Mouse (Mus musculus) left cerebral cortex, adult 8-10 months (tissue): Measurements from ENCODE around the gene Rpl31. TPM values are rescaled to one million over a fixed set of nuclear protein-coding genes. Genes with fewer than 3 reads are reported as not detected.
A peak's percentile ranks its signal among the peaks of the same experiment; 100 is the strongest.

ENCODE experiments used
- DNase-seq, 2 experiments: peaks; one replicate each; pipeline ENCODE4 v3.0.0; 2022; ENCODE audit warnings: low spot score in 2 of 2
- total RNA-seq, 4 experiments: library from RNA; stranded (reverse); gene quantifications; 2 replicates each; pipeline ENCODE4 v1.2.4; 2022

Rpl31 gene
- total RNA-seq, 4 experiments from 2014 or later: 546 to 598 (median 563) TPM

DNA sequence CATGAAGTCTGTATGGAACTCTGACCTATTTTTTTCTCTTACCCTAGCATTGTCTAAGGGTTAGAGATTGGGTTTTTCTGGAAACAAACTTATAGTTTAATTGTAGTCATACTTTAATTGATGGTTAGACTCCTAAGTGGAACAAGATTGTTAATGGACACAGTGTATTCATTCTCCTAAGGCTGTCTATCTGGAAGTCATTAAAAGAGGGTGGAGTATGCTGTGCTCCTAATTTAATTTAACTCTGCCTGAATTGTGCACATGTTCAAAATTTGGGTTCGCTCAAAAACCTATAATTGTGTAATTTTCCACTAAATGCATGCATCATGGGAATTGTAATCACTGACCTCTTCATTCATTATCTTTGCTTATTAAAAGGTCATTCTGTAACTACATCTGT lies 2.1 kb upstream of the Rpl31 start:
- DNase-seq: no peak

DNA sequence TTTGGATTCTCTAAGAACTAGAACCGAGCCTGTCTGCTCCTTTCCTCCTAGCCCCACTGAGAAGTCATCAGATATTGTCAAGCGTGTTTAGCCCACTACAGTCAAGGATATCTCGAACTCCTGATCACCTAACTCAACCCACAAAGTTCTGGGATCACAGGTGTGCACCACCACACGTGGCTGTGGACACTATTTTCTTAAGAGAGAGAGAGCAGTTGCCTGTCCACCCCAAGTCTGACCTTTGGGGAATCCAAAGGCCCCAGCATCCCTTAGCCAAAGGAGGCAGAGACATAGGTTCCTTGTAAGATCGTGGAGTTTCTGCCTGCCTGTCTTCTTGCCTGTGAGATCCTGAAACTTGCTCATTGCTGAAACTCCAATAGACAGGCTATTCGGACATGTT lies 597 bp upstream of the Rpl31 start:
- no peak for DNase-seq

DNA sequence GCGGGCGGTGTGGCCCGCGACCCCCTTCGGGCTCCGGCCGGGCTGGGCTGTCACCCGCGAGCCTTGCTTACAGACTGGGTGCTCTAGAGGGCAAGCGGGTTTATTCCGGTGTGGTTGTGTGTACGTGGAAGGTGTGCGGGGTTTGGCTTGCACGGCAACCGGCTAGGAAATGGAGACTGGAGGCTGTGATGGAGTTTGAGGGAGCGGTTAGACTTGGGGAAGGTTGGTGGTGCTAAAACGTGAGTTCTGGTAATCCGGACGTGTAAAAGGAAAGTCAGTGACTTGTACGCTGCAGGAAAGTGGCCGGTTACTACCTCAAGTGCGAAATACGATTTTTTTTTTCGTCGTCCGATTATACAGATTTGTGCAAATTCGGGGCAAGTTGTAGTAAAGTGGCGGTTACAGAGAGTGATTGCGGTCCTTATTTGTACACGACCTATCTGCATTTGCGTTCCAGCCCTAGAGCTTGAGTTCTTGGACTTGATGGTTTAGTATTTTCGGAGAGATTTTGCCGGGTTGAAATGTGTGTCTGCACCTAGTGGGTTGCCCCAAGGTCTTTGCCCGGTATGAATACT lies 712 bp downstream of the Rpl31 start:
- no peak for DNase-seq

DNA sequence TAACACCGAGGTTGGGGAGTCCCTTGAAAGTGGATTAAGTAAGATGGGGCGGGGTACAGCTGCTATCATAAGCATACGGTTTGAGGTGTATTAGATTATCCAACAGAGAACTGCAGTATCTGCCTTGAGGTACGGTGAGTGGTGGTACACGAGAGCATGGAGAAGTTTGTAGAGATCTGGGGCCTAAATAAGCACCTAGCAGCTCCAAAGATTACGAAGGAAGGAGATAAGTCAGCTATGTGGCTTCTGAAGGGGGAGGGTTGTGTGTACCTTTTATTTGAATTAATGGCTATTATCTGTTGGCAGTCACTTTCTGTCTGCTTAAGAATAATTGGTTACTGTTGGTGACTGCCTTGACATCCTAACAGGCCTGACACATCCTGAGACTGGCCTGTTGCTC lies 2.8 kb downstream of the Rpl31 start:
- DNase-seq: no peak

DNA sequence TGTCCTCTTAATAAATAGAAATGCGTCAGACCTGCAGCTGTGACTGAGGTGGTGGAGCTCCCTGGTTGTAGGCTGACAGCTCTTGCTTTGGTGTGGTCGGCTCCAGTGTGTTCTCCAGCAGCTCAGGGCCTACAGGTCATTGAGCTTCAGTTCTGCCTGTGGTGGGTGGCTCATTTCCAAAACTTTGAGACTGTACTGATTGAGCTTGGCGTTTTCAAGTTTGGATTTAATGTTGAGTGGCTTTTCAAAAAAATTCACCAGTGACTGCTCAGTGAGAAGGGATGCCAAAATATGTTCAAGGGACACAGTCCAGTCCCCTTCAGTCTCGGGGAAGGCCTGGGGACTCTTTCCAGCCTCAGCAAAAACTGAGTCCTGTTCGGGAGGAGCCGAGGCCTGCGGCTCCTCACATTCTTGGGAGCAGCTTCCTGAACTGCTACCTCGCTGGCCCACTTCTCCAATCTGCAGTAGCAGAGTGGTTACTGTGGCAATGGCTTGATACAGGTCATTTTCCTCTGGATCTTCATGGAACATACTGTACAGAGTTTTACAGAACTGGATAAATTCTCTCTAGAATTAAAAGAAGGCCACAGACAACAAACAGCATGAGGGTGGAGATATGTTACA lies 4.7 kb downstream of the Rpl31 start:
- DNase-seq: no peak

DNA sequence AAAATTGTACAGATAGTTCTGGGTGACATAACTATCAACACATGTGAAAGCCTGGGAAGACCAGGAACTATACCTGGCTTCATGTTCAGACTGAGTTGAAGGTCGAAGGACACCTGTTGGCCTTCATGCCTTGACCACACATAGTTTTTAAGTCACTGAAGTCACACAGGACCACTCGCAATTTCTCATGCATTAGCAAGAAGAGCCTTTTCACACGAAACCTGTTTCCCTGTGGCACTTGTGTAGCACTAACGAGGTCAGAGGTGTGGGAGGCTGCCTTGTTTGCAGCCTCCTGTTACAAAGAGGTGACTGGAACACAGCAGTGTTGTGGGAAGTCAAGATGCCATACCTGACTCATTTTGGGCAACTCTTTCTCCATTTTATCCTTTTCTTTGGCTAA lies 5.7 kb downstream of the Rpl31 start:
- no peak for DNase-seq

DNA sequence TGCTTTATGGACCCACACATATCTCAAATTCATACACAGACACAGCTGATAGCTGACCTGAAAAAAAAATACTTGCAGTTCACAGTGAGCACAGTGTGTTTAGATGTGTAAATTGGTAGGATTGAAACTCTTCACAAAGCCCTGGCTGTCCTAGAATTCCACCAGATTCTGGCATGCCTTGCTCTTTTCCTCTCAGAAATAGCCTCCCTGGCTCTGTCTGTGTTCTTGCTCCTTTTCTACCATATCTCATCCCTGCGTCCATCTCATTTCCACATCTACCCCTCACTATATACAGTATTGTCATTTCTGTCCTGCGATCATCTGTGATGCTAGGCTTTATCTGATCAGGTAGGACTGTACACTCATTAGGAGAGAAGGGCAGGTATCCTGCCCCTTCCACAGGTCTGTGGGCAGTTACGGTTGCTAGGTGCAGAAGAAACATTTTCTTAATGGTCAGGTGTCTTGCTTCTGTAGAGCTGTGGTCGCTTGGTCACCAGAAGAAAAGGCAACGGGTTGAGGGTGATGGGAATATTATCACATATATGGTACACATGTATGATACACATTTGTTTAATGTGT lies 6.7 kb downstream of the Rpl31 start:
- DNase-seq: no peak

DNA sequence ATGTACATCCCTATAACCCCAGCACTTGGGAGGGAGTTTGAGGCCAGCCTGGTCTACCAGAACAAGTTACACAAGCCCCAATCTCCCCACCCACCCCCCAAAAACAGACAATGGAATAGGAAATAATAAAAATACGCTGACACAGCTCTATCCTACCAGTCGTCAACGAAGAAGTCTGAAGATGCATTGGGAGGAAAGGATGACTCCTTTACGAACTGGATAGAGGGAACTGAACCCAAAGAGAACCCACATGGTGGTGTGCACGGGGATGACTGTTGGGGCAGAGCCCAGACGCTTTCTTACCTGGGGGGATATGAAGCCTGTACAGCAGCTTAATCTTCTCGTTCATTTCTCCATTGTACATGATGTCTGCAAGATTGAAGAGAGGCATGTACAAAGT lies 8.5 kb downstream of the Rpl31 start:
- no peak for DNase-seq

DNA sequence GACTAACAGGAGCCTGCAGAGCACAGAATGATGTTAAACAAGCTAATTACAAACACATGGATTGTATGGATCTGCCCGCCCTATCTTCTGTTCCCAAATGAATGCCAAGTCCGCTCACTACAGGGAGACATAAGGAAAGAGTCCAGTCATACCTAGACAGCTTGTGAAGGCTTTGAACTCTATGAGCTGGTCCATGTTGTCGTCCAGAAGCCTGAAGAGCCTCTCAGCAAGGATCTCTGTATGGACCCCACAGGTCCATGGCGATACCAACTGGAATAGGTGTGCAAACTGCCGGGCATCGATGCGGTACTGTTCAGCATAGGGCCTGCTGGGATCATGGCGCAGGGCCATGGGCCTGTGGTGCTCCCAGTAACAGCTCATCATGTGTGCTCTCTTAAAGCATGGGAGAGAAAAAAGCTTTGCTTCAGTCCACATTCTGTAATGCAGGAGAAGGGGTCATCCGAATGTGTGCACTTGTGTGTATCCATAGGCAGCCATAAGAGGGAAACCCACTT lies 9.1 kb downstream of the Rpl31 start:
- DNase-seq: no peak

DNA sequence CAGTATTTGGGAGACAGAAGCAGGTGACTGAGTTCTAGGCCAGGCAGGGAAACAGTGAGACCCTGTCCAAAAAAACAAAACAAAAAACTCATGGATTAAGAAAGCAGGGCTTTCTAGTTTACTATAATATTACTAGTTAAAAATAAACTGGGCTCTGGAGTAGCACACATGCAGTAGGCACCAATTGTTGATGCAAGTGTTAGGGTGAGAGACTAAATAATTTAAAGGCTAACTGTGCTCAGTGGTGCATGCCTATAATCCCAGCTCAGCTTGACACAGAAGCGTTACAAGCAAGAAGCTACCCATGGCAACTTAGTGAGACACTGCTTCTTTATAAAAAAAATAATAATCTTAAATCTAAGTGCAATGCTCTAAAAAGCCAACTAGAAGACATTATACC lies 10.9 kb downstream of the Rpl31 start:
- no peak for DNase-seq

DNA sequence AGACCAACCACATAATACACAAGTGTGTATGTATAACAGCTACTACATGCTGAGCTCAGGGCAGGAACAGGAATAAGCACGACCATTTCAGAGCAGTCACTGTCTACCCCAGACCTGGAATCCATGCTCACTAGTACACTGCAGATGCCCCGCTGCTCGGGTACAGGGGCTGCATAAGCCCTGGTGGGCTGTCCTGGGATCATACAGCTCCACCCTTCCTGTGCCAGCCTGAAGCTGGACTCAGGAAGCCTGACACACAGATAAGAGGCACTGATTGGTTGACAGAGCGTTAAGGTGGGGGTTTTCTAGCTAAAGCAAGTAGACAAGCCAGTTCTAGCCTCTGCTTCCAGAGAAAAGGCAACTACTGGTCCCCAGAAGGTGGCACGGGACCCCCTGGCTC lies 11.4 kb downstream of the Rpl31 start:
- DNase-seq: no peak

DNA sequence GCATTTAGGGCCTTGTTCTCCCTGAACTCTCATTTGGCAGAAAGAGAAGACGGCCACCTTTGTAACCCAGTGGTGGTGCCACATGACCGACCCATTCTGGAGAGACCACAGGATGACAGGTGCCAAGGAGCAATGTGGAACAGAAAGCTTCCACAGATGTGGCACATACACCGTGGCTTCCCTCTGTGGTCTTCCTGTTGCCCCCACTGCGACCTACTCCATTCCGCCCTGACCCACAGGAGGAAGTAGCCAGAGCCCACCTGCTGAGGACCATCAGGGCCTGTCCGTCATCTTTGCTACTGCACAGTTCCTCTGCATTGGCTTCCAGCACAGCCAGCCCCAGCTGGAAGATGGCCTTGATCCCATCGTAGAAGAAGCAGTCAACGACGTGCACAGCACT lies 13.4 kb downstream of the Rpl31 start:
- no peak for DNase-seq

DNA sequence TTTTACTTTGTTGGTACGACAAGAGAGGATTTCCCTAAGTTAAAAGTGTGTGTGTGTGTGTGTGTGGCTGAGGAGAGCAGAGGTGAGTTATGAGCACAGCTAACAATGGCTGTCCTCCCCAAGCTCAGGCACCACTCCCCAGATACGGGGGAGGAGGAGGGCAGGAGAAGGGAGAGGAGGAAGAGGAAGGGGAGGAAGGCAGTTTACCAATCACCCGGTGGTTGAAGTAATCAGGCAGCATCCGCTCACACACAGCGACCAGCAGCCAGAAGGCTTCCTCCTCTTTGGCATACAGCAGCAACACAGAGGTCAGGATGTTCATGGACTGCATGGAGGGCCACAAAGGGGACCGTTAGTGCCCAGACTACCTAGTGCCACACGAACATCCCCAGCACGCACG lies 17.3 kb downstream of the Rpl31 start:
- DNase-seq: no peak

DNA sequence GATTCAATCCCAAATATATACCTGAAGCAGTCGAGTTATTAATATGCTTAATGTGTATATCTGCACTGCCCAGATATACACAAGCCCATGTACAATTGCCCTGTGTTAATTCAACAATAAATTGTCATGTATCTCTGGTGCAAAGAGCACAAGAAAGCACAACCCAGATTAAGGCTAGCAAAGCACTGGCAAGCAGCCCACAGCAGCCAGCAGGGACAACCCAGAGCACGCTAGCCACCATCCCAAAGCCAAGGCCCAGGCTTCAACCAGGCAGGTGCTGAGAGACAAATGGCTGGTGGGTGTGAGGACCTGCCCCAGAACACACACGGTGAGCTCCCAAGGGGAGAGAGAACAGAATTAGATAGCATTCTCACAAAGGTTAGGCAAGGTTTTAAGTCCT lies 18.8 kb downstream of the Rpl31 start:
- no peak for DNase-seq

DNA sequence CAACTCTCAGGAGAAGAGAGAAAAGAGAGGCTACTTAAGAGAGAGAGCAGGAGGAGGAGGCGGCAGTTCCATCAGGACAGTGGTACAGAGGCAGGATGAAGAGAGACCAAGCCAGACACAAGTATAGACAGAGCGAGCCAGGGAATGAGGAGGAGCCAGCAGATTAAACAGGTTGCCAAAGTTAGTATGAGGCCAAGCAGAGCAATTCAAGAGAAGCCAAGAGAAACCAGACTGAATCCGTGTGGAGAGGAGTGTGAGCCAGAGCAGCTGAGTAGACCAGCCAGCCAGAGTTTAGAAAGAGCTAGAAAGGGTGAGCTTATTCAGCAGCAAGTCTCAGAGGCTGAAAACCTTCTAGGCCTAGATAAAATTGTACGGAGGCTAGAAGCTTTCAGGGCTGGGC lies 19.9 kb downstream of the Rpl31 start:
- no peak for DNase-seq

DNA sequence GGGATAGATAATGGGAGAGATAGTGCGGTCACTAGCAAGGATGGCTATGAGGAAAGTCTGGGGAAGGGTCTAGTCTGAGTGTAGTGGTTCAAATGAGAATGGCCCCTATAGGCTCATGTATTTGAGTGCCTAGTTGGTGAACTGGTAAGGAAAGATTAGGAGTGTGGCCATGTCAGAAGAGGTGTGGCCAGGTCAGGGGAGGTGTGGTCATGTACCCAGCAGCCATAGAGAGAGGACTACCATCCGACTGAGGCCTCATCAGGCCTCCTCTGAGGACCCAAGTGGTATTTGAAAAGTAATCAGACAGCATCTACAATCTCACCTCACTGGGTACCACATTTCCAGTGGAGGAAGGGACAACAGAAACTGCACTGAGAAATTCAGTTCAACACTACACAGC lies 20.5 kb downstream of the Rpl31 start:
- no peak for DNase-seq

DNA sequence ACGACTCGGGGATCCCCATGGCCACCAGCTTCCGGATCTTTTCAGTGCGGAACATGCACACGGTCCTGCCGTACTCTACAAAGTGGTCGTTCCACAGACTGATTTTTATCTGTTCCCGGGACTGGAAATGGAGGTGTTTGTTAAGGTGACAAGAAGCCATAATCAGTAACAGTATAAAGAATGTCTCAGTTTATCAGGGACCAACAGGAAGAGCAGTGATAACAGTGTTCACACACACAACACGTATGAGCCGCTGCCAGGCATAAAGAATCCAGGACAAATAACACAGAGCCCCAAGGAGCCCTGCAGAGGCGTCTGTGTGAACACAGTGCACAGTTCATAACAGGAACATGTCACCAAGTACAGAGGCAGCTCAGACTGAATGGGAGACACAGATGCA lies 21.7 kb downstream of the Rpl31 start:
- no peak for DNase-seq

DNA sequence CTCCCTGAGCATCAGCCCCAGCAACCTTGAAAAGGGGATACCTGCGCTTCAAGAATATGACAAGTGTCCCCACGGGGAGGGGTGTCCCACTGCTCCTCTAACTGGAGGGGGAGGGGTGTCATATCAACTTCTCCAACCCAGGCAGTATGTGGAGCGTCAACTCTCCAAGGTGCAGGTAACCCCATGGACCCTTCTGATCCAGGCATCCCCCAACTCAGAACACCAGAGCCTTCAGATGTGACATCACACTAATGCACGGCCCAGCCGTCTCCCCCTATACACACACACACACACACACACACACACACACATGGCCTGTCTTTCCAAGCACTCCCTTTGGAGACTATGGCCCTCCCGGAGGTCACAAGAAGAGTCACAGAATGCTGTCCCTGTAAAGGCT lies 24.0 kb downstream of the Rpl31 start:
- no peak for DNase-seq

DNA sequence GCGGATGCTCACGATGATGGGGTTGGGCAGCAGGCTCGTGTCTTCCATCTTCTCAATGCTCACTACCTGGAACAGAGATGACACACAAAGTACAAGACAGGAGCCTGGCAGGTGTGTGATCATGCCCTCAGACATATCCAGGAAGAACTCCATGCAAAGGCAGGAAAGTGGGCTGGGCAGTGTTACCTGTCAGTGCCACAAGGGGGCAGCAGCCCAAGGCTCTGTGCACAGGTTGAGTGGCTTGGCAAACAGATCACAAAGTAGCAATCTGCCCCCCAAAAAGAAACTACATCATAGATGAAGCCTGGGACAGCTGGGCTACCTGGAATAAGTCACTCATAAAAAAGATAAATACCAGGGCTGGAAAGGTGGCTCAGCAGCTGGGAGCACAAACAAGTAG lies 24.5 kb downstream of the Rpl31 start:
- DNase-seq: peak; percentile 41 to 84

DNA sequence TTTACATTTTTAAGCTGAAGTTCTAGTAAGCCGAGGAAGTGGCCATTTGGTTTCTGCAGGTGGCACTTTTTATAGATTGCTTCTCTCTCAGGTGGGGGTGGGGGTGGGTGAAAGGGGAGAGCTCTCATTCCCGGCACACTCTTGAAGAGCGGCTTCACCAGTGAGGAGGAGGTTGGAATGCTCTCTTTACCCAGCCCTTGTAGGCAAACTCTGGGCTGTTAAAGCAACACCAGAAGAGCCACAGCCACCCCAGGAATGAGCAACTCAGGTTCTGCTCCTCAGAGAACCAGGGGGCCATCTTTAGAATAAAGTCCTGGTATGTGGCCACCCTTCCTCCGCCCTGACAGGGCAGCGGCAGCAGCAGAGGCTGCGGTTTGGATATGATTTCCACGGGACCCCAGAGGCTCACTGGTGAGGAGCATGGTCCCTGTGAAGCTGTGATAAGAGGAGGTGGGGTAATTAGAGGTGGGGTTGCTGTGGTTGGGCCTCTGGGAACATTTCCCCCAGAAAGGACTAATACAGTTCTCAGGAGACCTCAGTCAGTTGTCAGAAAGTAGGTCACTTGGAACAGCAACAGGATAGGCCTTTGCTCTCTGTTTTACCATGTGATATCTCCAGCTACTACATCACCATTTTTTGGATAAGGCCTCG lies 25.7 kb downstream of the Rpl31 start:
- no peak for DNase-seq

DNA sequence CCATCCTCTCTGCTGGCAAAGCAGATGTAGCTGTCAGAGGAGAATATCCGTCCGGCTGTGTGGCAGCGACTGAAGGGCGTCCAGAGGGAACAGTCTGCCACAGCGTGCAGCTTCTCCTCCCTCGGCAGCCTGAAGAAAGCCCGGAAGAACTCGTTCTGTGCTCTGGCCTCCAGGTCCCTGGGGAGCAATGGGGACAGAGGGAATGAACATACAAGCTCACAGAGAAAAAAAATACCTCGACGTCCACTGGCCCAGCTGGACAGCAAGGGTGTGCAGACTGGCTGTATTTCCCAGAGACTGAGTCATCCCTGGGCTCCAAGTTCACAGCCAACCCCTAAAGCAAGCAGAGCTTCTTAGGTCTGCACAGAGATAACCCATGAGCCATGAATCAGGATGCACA lies 26.5 kb downstream of the Rpl31 start:
- no peak for DNase-seq

DNA sequence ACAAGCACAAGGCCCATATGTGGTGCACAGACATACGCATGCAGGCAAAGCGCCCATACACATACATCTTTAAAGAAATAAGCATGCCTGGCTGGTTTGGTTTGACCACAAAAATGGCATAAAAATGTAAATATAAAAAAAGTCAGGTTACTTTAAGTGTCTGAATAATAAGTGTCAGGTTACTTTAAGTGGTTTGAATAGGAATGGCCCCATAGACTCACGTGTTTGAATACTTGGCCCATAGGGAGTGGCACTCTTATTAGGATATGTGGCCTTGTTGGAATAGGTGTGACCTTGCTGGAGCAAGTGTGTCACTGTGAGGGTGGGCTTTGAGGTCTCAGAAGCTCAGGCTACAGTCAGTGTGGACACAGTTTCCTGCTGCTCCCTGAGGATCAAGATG lies 27.0 kb downstream of the Rpl31 start:
- no peak for DNase-seq

DNA sequence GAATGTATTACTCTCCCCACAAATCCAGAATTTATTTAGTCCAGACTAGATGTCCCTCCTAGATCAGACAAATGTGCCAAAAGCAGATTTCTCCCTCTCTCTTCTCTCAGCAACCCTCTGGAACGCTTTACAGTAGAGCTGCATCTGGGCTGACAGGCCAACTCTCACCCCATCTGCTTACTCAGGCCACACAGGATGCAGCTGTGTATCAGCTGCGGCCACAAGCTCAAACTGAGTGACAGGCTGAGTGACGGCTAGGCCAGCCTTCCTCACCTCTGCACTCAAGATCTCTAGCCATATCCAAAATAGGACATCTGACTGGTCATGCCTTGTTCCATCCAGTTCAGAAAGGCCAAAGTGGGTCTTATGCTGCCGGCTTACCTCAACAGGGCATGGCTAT lies 28.7 kb downstream of the Rpl31 start:
- no peak for DNase-seq
